Mouse (Mus musculus): Measurements from ENCODE around the gene Flad1.
A peak's percentile ranks its signal among the peaks of the same experiment; 100 is the strongest.
"Not testable (repeated sequence)": the region's sequence is repeated elsewhere in the genome, so short reads cannot be mapped to it uniquely, and the experiment has no call there.

Flad1 gene

DNA sequence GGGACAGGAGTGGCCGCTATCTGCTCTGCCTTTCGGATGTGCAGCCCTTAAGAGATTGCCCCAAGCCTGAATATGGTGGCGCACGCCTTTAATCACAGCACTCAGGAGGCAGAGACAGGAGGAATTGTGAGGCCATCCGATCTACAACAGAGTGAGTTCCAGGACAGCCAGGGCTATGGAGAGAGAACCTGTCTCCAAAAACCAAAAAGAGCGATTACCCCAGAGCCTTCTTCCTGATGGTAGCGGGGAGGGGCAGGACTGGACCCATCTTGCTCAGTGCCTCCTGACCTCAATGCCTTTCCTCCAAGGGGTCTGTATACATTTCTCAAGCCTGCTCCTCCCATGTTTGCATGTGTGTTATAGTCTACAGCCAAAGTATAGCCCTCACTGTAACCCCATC is 17.4 kb upstream of the Flad1 start:
- DNase-seq (ENCODE audit: low read depth, low spot score), result not testable (repeated sequence)

DNA sequence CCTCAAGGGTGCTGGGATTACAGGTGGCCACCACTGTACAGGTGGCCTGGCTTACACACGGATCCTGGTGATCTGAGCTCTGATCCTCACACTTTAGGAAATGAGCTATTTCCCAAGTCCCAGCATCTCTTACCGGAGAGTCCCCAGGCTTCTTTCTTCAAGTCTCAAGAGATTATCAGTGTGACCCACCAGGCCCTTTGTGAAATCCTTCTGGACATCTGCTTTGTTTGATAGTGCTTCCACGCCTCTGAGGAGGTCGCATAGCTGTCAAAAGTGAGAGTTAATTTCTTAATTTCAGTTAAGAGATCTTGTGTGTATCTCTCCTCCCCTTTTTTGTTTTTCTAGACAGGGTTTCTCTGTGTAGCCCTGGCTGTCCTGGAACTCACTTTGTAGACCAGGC is 14.2 kb upstream of the Flad1 start:
- no peak for DNase-seq (ENCODE audit: low read depth, low spot score)

DNA sequence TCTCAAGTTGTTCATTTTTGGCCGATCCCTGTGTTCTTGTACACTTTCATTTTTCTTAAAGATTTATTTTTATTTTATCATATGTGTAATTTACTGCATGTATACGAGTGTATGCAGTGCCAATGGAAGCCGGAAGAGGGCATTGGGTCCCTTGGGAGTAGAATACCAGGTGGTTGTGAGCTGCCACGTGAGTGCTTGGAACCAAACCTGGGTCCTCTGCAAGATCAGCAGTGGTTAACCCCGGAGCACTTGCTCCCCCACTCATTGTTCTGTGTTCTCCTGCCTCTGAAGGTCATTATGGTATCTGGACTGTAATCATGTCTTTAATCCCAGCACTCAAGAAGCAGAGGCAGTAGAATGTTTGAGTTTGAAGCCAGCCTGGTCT is 13.5 kb upstream of the Flad1 start:
- no peak for DNase-seq (ENCODE audit: low read depth, low spot score)

DNA sequence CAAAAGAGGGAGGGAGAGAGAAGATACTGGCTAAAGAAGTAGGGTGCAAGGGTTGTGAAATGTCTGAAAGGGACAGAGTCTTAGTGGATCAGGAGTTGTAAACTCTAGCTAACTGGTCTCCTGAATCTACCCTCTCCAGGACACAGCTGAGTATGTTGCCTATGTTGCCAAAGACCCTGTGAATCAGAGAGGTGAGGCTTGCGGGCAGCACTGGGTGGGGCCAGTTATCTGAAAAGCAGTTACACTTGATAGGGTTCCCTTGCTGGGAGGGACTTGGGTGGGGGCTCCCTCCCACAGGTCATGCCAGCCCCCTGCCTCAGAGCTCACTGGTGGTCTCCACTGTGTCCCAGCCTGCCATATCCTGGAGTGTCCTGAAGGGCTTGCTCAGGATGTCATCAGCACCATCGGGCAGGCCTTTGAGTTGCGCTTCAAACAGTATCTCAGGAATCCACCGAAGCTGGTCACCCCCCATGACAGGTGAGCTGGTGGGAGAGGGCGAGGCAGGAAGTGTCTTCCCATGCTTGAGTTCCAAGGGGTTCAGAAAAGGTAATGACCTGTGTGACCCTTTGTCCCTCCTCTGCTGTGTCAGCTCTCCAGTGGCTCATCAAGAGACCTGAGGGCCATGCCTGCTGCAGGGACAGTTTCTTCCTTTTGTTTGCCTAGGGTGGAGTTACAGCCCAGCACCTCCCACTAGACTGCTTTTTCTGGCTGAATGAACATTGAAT is 12.9 kb upstream of the Flad1 start:
- no peak for DNase-seq (ENCODE audit: low read depth, low spot score)

DNA sequence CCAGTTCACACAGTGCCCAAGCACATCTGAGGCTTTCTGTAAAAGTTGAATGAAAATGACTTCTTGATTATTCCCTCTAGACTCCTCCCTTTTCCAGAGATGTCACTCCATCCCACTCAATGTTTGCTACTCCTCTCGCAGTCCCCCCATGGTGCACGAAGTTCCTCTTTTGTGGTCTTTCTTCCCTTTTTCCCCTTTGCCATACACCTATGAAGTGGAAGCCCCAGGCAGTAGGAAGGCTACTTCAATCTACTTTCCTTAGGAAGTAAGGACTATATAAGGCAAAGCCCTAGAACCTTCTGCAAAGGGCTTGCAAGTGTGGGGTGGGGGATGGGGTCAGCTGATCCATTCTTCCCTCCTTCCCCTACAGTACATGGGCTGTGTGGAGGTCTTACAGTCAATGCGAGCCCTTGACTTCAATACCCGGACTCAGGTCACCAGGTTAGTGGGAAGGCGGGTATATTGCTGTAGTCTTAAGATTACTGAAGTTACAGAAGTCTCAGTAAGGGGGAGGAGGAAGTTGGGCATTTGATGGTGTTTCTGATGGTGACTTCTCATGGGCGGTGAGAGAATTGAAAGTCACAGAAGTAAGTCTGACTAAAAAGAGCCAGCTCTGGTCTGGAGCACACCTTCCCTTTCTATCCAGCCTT is 11.0 kb upstream of the Flad1 start:
- no peak for DNase-seq (ENCODE audit: low read depth, low spot score)

DNA sequence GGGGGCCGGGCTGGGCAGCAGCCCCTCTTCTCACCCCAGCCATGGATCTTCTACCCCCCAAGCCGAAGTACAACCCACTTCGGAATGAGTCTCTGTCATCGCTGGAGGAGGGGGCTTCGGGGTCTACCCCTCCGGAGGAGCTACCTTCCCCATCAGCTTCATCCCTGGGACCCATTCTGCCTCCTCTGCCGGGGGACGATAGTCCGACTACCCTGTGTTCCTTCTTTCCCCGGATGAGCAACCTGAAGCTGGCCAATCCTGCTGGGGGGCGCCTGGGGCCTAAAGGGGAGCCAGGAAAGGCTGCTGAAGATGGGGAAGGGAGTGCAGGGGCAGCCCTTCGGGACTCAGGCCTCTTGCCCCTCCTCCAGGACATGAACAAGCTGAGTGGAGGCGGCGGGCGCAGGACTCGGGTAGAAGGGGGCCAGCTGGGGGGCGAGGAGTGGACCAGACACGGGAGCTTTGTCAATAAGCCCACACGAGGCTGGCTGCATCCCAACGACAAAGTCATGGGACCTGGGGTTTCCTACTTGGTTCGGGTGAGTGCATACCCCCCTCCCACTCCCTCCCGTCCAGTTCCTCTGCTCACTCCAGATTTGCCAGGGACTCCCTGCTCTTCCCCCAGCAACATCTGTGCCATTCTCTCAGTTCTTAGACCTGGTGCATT is 10.3 kb upstream of the Flad1 start:
- DNase-seq (ENCODE audit: low read depth, low spot score), result no peak

DNA sequence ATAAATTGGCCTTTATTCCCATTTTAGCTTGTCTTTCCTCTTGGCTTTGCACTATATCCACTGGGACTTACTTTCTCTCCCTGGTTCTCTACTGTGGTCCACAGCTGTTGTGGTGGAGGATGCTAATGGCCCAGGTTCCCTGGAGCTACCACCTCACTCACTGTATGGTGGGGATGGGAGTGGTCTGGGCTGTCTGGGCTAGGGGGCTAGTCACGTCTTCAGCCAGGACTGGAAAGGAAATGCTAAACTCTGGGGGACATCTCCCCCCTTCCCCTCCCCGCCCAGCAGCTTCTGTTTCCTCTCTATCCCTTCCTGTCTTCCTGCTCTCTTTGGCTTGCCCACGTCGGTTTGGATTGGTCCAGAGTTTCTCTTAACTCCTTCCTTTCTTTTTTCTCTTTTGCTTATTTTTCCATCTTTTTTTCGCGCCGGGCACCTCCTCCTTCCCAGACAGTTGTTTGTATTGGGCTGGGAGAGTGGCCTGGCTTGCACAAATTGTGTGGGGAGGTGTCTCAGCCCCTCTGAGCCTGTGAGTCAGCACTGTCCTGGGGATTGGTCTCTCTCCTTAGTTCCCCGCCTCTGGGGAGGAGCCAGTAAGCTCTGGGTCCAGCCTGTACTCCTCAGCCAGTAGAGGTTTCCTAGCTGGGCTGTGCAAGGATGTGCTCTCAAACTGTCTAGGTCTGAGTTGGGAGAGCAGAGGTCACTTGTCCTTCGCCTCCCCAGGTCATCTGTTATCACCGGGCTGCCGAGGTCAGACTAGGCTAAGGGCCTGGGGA is 9.5 kb upstream of the Flad1 start:
- no peak for DNase-seq (ENCODE audit: low read depth, low spot score)

DNA sequence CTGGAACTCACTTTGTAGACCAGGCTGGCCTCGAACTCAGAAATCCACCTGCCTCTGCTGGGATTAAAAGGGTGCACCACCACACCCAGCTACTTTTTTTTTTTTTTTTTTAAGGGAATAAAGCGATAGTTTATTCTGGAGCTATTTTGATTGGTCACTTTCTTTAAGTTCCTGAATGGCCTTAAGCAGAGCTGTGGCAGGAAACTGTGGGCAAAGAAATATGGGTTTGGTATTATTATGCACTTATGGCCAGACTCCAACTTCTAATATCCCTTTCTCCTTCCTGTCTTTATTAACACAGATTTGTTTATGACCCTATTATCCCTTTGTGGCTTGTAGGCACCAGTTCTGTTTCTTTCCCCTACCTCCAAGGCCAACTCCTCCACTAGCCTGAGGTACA is 8.8 kb upstream of the Flad1 start:
- no peak for DNase-seq (ENCODE audit: low read depth, low spot score)

DNA sequence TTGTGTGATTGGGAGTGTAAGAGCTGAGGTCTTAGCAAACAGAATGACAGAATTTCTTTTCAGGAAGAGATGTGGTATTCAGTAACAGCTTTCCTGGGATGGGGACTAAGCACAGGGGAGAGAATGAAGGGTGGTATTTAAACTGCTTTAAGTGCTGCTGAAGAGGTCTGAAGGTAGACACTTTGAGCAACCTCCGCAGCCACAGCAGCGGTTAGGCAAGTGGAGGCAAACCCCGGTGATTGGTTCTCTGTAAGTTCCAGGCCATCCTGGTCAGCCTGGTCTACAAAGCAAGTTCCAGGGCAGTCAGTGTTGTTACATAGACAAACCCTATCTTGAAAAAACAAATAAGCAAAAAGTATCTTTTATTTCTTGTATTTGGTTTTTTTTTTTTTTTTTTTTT is 8.3 kb upstream of the Flad1 start:
- DNase-seq (ENCODE audit: low read depth, low spot score), result no peak

DNA sequence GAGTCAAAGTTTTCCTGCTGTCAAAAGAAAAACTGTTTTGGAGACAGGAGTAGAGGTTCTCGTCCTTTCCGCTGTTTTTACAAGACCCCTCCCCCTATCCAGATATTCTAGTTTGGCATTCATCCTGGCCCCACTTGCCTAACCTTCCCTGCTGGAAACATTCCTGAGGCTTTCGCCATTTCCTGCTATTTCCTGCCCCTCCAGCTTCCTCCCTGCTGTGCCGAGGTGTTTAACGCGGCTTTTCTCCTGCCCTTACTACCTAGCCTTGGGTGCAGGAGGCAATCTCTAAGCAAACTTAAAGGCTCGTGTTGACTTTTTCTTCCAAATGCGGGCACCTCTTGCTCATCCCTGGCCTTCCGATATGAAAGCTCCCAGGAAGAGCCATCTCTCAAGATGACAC is 7.9 kb upstream of the Flad1 start:
- DNase-seq (ENCODE audit: low read depth, low spot score), result no peak

DNA sequence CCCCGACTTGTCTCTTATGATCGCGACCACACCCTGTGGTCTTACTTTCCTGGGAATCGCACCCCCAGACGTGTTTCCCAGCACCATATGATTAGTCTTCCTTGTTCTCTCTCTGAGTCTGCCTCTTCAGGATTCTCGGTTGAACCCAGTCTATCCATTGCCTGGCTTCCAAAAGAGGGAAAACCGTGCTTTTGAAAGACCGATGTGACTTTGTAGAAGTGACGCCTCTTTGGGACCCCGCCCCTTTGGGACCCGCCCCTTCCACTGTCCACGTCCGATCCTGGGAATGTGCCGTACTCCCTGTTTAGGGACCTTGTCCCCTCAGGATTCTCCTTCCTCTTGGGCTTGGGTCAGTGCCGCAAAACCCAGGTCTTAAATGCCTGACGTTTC is 7.2 kb upstream of the Flad1 start:
- DNase-seq (ENCODE audit: low read depth, low spot score), result no peak

DNA sequence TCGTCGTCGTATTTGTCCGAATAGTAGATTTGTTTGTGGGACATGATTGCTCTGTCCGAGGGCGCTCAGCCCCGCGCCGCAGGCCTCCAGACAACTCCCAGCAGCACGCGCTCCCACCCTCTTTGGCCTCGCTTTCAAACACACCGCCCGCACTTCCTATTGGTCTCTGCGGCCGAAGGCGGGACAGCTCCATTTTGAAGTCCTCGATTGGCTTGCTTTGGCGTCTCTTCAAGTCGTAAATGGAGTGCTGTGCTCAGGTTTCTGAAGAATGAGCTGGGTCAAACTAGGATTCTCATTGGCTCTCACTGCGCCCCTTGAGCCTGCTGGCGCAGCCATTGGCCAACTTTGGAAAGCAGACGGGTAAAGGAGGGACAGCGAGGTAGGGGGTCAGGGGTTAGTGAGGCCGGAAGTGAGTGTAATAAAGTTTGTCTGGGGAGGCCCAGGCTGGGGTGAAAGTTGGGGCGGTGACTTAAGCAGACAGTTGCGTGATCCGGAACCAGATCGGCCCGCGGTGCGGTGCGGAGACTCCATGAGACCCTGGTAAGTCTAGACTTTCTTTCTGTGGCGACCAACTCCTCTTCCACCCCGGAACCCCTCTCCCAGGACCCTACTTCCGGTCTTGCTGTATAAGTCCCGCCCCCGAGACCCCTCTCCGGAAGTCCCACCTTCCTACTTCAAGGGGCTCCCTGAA is 6.6 kb upstream of the Flad1 start, which contains the start of the genes Cks1b and Shc1:
TSS of gene Cks1b (minus strand) at position 214 of the 691 bp plus-strand sequence.
TSS of gene Shc1 (plus strand) at position 274 of the 691 bp plus-strand sequence.
- DNase-seq (ENCODE audit: low read depth, low spot score), result peak; percentile 93

DNA sequence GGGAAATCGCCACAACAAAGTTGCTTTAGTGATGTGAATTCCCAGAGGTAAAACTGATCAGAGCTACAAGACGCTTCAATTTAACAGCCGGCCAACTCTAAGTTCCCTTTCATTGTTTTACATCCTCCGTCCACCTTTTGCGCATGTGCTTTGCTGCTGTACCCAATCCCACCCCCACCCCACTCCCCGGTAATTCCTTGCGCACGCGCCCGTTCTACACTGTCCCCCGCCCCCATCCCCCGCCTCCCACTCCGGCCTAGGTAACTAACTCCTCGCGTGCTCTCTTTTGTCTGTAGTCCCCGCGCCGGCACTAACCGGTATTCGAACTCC is 6.1 kb upstream of the Flad1 start:
- DNase-seq (ENCODE audit: low read depth, low spot score), result no peak

DNA sequence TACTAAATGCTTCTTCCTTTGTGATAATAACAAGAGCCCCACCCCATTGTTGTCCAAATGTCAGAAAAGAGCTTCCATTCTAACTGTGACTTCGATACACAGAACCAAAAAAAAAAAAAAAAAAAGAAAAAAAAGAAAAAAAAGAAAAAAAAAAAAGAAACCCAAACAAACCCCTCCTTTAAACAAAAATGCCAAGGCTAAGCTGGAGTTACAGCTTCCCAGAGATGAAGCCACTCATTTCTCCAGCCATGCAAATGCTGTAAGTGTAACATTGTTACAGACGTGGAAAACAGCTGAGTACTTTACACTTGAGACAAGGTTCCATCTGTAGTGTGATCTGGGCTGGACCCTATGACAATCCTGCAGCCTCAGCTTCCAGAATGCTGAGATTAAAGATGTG is 5.5 kb upstream of the Flad1 start:
- DNase-seq (ENCODE audit: low read depth, low spot score), result no peak

DNA sequence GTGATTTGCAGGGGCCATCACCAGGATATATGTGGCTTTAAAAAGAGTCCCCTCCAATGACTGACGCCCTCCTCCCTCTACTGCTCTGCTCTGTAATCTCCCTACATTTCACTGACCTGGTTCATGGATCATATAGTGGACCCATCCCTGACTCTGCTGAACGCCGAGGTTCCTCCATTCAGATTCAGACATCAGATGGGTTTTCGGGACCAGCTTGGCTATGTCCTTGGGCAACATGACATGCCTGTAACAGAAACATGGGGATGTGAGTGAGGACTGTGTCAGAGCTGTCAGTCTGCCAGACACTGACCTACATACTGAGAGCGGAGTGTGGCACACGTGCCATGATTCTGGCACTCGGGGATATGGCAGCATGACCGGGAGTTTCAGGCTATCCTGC is 4.5 kb upstream of the Flad1 start:
- DNase-seq (ENCODE audit: low read depth, low spot score), result no peak

DNA sequence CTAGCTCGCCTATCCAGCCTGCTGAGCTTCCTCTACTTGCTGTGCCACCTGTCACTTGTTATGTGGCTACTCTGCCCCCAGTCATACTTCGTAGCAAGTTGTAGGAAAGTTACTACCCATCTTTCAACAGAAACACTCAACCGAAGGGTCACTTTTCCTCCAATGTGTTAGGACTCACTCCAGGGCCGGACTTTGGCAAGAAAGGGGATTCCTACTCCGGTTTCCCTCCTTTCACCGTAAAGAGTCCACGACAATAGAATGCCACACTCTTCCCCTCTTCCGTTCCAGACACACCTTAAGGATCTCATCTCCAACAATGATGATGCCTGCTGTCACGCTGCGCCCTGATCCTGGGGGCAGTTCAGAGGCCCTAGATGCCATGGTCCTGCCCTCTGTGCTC is 806 bp downstream of the Flad1 start:
- no peak for DNase-seq (ENCODE audit: low read depth, low spot score)

DNA sequence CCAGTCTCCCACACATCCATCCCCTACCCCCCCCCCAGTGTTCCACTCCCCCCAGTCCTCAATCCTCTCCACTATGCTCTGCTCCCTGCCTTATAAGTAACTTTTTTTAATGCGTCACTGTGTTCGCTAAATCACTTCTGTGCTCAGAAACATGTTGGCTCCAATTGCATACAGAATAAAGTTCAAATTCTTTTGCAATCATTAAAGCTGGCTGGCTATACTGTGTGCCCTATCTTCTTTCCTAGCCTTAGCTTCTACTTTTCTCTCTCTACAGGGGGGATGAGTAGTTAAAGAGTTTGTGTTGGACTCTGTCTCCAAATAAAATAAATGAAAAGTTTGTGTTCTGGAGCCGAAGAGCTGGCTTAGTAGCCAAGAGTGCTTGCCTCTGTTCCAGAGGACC is 2.0 kb downstream of the Flad1 start:
- DNase-seq (ENCODE audit: low read depth, low spot score), result no peak

DNA sequence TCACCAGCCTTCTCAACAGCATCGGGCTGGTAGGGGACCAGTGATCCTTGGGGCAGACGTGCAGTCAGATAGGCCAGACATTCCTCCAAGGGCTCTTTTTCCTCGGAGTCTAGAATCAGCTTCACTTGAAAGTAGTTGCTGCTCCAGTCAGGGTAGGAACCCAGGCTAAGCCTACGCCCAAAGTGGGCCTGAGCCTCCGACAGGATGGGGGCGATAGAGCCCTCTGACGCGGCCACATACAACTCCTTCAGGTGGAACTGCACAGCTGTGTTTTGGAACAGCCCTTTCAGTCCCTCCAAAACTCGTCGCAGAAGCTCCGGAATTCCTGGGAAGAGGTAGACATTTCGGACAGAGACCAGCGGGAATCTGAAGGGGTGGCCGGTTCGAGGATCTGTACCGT is 3.2 kb downstream of the Flad1 start:
- DNase-seq (ENCODE audit: low read depth, low spot score), result no peak

DNA sequence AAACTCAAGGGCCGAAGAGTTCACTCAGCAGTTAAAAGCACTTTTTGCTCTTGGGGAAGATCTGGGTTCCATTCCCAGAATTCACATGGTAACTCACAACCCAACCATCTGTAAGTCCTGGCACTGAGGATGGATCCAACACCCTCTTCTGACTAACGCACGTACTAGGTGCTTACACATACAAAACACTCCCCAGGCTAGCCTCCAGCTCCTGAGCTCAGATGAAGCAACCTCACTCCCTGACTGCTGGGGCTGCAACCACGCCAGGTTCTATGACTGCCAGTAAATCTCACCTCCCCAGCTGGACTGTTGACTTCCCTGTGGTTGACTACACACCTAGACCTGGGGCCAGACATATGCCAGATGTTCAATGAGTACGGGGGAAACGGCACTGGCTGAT is 4.8 kb downstream of the Flad1 start:
- DNase-seq (ENCODE audit: low read depth, low spot score), result no peak

DNA sequence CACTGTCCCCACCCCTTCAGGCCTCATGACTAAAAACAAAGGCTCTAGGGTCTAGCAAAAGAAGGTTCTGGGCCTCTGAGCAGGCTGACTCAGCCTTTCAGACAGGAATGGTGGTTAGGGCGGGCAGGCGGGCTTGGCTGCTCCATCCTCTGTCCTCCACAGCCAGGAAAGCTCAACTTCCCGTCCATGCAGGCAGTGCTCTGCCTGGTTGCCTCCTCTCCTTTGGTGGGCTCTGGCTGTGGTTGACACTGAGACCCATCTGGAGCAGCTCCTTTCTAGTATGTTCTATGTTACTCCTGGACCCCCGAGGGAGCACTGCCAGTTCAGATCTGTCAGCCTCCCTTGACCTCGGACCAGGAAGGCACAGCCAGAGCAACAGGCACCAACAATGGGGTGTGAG is 9.0 kb downstream of the Flad1 start, which contains the start of gene Lenep:
TSS of gene Lenep (minus strand) at position 101 of the 400 bp plus-strand sequence.
- DNase-seq (ENCODE audit: low read depth, low spot score), result no peak

DNA sequence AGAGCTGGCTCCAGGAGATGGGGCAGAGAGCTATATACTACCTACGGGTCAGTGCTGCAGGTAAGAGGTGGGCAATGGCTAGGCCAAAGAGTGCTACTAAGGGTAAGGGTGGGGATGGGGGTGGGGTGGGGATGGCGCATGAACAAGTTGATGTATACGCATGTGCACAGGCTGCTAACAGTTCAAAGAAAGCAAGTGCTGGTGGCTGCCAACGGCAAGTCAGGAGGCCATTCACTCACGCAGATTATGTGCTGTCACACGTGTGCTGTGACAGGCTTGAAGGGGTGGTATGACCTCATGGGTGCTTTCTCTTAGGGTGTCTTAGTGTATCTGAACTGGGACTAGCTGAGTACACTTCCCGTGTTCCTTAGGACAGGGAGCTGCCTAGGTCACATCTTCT is 10.3 kb downstream of the Flad1 start:
- no peak for DNase-seq (ENCODE audit: low read depth, low spot score)

DNA sequence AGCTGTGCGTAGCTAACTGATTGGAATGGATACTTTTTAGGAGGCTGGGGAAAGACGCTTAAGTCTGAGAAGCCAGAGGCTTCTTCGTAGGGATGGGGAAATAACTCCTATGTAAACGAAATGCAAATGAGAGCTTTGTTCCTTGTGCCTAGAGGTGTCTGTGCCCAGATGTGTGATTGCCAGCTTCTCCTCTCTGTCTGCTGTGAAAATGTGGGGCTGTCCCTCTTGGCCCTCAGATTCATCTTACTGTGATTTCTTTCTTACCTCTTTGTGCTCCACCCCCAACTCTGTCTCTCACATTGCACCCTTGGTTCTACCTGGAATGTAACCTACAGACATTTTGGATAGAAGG is 15.0 kb downstream of the Flad1 start:
- DNase-seq (ENCODE audit: low read depth, low spot score), result no peak

Measured in retina, postnatal 7 days (tissue).